Mouse (Mus musculus) forebrain, embryonic 13.5 days (tissue): ENCODE measurements around the gene Ncoa5. TPM values are rescaled to one million over a fixed set of nuclear protein-coding genes. Genes with fewer than 3 reads are reported as not detected.
A peak's percentile ranks its signal among the peaks of the same experiment; 100 is the strongest.

Experiments used
- ATAC-seq: fragments of 200-750 bp; cut with Nextera tagmentation; 2 replicates; pipeline ENCODE4 v1.8.0; 2017
- H3K27ac ChIP-seq: fragments of 300-500 bp; sonication (generic); 2 replicates; pipeline ENCODE4 v1.5.1; 2015; ENCODE audit warnings: inconsistent platforms, mild to moderate bottlenecking, moderate library complexity
- H3K27me3 ChIP-seq: fragments of 300-500 bp; sonication (generic); 2 replicates; pipeline ENCODE4 v1.6.1; 2015; ENCODE audit warnings: mild to moderate bottlenecking, inconsistent platforms
- H3K36me3 ChIP-seq: fragments of 300-500 bp; sonication (generic); 2 replicates; pipeline ENCODE4 v1.6.1; 2015; ENCODE audit warnings: mild to moderate bottlenecking, inconsistent platforms; ENCODE audit not compliant: poor library complexity, severe bottlenecking
- H3K4me1 ChIP-seq: fragments of 300-500 bp; sonication (generic); 2 replicates; pipeline ENCODE4 v1.6.1; 2015; ENCODE audit warnings: inconsistent platforms
- H3K4me2 ChIP-seq: fragments of 300-500 bp; sonication (generic); 2 replicates; pipeline ENCODE4 v1.6.1; 2015; ENCODE audit warnings: inconsistent platforms, mild to moderate bottlenecking, moderate library complexity
- H3K4me3 ChIP-seq: fragments of 300-500 bp; sonication (generic); 2 replicates; pipeline ENCODE4 v1.5.1; 2015; ENCODE audit warnings: mild to moderate bottlenecking, inconsistent platforms
- H3K9ac ChIP-seq: fragments of 300-500 bp; sonication (generic); 2 replicates; pipeline ENCODE4 v1.6.1; 2015; ENCODE audit warnings: mild to moderate bottlenecking, inconsistent platforms
- H3K9me3 ChIP-seq: fragments of 300-500 bp; sonication (generic); replicated peaks from 2 replicates; pipeline ENCODE4 v1.6.1; 2016; ENCODE audit warnings: inconsistent platforms
- WGBS: fragments of 180-500 bp; shearing (Covaris S2); methylation state at CpG from one replicate; pipeline ENCODE4 v1.1.7; 2015; 5-methylcytosine and 5-hydroxymethylcytosine counted together
- polyA plus RNA-seq: library from polyadenylated mRNA; unstranded; fragments of >200 nt; fragmentation: Nextera tagmentation; extraction: Ambion mirVana; gene quantifications from 2 replicates; pipeline ENCODE4 v1.2.1, GENCODE M21; 2015

Ncoa5 gene
- polyA plus RNA-seq, 1 experiment from 2014 or later, result 131 TPM

DNA sequence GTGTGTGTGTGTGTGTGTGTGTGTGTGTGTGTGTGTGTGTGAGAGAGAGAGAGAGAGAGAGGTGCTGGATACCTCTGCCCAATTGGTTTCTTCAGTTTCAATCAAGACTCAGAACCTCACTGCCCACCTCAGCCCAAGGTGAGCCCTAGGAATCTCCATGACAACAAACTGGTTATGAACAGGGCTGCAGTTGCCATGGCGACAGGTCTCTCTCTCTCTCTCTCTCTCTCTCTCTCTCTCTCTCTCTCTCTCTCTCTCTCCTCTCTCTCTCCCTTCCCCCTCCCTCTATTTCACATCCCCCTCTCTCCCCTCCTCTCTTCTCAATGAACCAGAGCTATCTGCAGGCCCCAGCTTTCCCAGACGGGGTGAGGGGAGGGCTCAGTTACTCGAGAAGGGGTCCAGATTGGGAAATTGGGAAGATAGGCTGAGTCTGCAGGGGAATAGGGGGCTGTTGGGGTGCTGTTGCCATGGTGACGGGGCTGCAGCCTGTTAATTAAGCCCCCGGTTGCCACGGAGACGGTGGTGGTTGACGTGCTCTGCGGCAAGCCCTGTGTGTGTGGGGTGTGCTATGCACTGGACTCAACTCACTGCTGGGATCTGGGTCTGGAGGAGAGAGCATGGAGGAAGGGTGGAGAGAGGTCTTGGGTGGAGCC, 70.3 kb downstream of the Ncoa5 start:
- Histone ChIP-seq H3K27ac (peak overlapping the region; percentile 73), H3K36me3 (no peaks in the 10 kb centered on the region), H3K4me2 (peak overlapping the region; percentile 40), H3K9me3 (no peaks in the 10 kb centered on the region), H3K9ac (no peak overlapping the region), H3K4me1 (peaks cover 63% of the 10 kb centered on the region), H3K27me3 (peaks cover 39% of the 10 kb centered on the region), H3K4me3 (no peak overlapping the region)
- peak; percentile 65 for ATAC-seq
- 19% methylated on average over 9 of the region's 9 CpGs for WGBS

DNA sequence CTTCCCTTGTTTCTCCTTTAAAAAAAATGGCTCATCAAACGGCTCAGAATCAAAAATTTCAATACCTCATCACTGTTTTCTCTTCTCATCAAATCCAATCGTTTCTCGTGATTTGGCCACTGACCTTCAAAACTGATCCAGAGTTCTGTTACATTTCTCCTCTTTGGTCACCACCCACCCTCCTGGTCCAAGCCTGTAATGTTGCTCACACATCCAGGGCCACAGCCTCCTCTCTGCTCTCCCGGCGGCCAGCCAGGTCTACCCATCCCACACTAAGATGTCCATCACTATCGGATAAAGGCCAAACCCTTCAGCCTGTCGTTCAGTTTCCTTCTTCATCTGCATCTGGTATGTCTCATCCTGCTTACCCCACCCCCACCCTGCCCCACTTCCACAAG, 72.5 kb downstream of the Ncoa5 start:
- Histone ChIP-seq H3K4me2 (no peak overlapping the region), H3K9ac (no peak overlapping the region), H3K4me1 (peaks cover 41% of the 10 kb centered on the region), H3K36me3 (no peaks in the 10 kb centered on the region), H3K9me3 (no peaks in the 10 kb centered on the region), H3K27ac (no peak overlapping the region), H3K27me3 (peaks cover 17% of the 10 kb centered on the region), H3K4me3 (0 out of 2 replicates have a peak overlapping the region, but pooled peaks have one; percentile 53)
- WGBS, result 55% methylated on average over 7 of the region's 7 CpGs
- no peak for ATAC-seq

DNA sequence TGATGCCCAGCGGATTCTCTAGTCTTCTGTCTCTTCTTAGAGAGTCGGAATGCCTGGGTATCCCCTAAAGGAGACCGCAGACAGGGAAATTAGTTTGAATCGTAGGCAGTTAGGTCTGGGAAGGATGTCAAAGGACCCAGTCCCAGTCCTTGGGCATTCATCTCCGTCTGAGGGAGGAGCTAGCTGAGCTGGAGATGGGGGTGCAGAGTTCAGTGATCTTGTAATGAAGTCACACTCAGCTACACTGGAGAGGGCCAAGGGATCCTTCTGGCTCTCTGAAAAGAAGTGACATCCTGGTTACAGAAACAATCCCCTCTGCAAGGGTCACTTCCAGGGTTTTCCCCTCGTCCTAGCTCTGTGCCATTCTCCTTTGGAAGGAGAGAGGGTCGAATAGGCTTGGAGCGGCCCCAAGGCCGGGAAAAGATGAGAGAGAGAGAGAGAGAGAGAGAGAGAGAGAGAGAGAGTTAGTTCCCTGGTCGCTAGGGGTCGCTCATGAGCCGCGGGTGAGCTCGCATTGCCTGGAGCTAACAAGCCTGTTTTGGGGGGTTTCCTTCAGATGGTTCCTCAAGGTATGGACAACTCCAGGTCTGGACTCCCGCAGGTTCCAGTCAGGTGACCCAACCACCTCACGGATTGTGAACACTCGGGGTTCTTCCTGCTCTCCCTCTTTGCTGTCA, 73.0 kb downstream of the Ncoa5 start:
- no peak overlapping the region for H3K27ac ChIP-seq
- H3K27me3 ChIP-seq, result peaks cover 12% of the 10 kb centered on the region
- H3K4me1 ChIP-seq, result peaks cover 38% of the 10 kb centered on the region
- no peaks in the 10 kb centered on the region for H3K36me3 ChIP-seq
- no peaks in the 10 kb centered on the region for H3K9me3 ChIP-seq
- peak overlapping the region; percentile 64; the same call in 1 of the 2 replicates for H3K9ac ChIP-seq
- ATAC-seq, result no peak
- 11% methylated on average over 17 of the region's 17 CpGs for WGBS
- H3K4me2 ChIP-seq, result peak overlapping the region; percentile 61
- peak overlapping the region; percentile 53 for H3K4me3 ChIP-seq

DNA sequence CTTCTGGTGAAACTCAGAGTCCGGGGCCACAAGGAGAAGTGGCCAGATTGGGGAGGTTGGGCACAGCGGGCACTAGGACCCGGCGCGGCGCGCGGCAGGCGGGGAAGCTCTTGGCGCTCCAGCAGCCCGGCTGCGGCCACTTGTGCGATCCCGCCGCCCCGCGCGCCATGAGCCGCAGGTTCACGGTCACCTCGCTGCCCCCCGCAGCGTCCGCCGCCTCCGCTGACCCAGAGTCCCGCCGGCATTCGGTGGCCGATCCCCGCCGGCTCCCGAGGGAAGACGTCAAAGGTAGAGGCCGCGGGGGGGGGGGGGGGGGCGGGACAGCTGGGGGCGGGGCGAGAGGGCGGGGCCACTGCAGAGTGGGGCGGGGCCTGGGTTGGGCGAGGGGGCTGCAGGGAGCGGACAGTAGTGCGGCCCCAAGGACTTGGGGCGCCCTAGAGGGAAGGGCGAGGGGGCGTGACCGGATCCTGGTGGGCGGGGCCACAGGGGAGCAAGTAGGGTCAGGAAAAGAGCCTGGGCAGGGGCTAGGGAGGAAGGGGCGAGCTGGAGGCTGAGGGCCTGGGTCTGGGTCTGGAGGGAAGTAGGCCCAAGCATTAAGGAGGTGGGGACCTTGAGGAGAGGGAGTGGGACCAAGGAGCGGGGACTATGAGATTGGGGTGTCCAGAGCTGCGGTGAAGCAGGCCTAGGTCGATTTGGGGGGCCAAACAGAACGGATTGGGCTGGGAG, 73.8 kb downstream of the Ncoa5 start, which contains the start of gene Slc12a5:
Gene Slc12a5 (plus strand): TSS at position 87 of the 726 bp plus-strand sequence.
- H3K9me3 ChIP-seq, result no peaks in the 10 kb centered on the region
- peak within 1 kb of the TSS; percentile 64 for H3K9ac ChIP-seq
- no peak within 1 kb of the TSS for H3K27ac ChIP-seq
- H3K27me3 ChIP-seq, result peaks cover 9% of the 10 kb centered on the region; the same call in 1 of the 2 replicates
- H3K36me3 ChIP-seq, result no peaks in the 10 kb centered on the region
- H3K4me2 ChIP-seq, result peak within 1 kb of the TSS; percentile 61
- peak within 1 kb of the TSS; percentile 53 for H3K4me3 ChIP-seq
- peaks cover 38% of the 10 kb centered on the region for H3K4me1 ChIP-seq
- peak; percentile 61 for ATAC-seq
- under 1% methylated on average over 30 of the region's 54 CpGs for whole genome bisulfite sequencing

DNA sequence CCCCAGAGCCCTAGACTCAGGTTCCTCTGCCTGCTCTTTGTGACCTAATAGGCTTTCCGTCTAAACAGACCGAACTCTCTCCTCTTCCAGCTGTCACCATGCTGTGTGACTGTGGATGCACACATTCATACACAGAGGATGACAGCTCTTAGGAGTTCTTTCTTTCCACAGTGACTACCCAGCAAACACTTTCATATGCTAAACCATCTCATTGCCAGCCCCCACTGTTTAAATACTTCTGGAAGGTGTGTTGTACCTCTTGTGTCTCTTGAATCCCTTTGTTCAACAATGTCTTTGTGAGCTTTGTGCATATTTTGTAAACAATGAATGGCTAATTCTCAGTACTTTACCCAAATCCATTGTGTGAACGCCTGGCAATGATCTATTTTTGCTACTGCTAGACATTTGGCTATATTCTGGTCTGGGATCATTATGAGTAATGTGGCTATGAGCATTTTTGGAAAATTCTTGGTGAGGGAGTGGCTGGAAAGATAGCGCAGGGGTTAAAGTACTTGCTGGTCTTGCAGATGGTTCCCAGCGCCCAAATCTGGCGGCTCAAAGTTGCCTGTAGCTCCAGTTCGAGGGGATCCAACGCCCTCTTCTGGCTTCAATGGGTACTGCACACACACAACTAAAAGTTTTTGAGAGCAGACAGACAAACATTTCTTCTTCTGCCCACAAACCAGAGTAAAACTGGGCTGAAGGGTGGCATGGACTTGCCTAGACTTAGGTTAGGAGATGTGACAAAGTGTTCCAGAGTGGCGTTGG, 76.9 kb downstream of the Ncoa5 start:
- peaks cover 17% of the 10 kb centered on the region; the same call in 1 of the 2 replicates for H3K4me1 ChIP-seq

DNA sequence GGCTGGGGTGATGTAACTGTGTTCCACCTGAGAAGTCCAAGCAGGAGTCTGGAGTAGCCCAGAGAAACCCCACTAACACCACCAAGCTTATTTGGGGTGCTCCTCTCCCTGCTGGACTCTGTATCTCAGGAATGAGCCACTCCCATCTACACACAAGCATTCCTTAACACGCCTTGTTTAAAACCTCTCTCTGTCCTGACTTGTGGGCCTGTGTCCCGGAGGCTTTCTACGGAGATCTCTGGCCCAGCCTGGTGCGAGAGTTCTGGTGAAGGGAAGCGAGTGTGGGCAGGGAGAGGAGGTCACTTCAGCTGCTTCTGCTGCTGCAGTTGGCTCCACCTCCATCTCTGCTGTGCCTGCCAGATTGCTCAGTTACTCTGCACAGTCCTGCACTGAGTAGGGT, 78.5 kb downstream of the Ncoa5 start:
- Histone ChIP-seq H3K4me3 (no peak overlapping the region), H3K27ac (no peak overlapping the region), H3K36me3 (no peaks in the 10 kb centered on the region), H3K4me2 (no peak overlapping the region), H3K27me3 (peaks cover 43% of the 10 kb centered on the region), H3K9ac (no peak overlapping the region), H3K4me1 (peaks cover 12% of the 10 kb centered on the region; the same call in 1 of the 2 replicates), H3K9me3 (no peaks in the 10 kb centered on the region; the same call in 1 of the 2 replicates)
- WGBS, result 79% methylated on average over 5 of the region's 5 CpGs
- ATAC-seq, result no peak

More for the DNA sequence above, 76.9 kb downstream of the Ncoa5 start:
- Histone ChIP-seq H3K36me3 (no peaks in the 10 kb centered on the region), H3K27ac (no peak overlapping the region), H3K4me2 (no peak overlapping the region), H3K4me3 (no peak overlapping the region), H3K9me3 (no peaks in the 10 kb centered on the region), H3K27me3 (peaks cover 28% of the 10 kb centered on the region), H3K9ac (no peak overlapping the region)
- no peak for ATAC-seq
- WGBS, result 65% methylated on average over 9 of the region's 9 CpGs

DNA sequence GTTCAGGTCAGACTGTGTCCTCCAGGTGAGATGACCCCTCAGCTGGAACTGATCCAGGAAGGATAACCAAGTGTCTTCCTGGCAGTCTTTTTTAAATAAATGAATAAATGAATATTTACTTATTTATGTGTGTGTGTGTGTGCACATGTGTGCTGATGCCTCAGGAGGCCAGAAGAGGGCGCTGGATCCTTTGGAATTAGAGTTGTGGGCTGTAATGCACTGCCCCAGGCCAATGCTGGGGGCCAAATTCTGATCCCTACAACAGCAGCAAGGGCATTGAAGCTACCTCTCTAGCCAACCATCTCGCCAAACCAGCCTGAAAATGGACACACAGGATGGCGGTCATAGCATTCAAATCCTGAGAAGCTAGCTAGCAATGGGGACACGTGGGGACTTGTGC, 78.9 kb downstream of the Ncoa5 start:
- ATAC-seq, result no peak
- Histone ChIP-seq H3K4me3 (no peak overlapping the region), H3K36me3 (no peaks in the 10 kb centered on the region), H3K27ac (no peak overlapping the region), H3K4me1 (peaks cover 9% of the 10 kb centered on the region; the same call in 1 of the 2 replicates), H3K4me2 (no peak overlapping the region), H3K9ac (no peak overlapping the region), H3K9me3 (no peaks in the 10 kb centered on the region; the same call in 1 of the 2 replicates), H3K27me3 (peaks cover 48% of the 10 kb centered on the region)
- WGBS, result 72% methylated on average over 4 of the region's 4 CpGs

DNA sequence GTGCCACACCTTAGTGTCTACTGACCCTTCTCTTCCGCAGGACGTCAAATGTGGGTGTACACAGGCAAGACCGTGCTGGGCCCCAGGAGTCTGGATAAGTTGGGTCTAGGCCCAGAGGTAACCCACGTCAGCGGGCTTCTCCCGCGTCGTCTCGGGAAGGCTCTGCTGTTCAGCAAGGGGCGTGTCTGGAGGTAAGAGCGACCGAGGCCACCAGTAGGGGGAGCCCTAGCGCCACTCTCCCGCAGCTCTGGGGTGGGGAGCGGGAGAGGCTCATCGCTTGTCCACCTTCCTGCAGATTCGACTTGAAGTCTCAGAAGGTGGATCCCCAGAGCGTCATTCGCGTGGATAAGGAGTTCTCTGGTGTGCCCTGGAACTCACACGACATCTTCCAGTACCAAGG, 81.4 kb downstream of the Ncoa5 start:
- ATAC-seq, result peak; percentile 84
- 1% methylated on average over 21 of the region's 21 CpGs for WGBS
- H3K4me2 ChIP-seq, result peak overlapping the region; percentile 11

DNA sequence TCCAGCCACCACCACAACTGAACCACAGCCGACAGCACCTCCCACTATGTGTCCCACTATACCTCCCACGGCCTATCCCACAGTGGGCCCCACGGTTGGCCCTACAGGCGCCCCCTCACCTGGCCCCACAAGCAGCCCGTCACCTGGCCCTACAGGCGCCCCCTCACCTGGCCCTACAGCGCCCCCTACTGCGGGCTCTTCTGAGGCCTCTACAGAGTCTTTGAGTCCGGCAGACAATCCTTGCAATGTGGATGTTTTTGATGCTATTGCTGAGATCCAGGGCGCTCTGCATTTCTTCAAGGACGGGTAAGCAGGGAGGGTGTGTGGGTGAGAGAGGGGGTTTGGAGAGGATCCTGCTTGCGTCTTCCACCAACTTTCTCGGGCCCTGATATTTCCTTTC, 82.2 kb downstream of the Ncoa5 start:
- Histone ChIP-seq H3K27me3 (peaks cover 80% of the 10 kb centered on the region), H3K4me1 (peaks cover 13% of the 10 kb centered on the region), H3K36me3 (no peaks in the 10 kb centered on the region), H3K27ac (no peak overlapping the region), H3K4me3 (no peak overlapping the region), H3K4me2 (no peak overlapping the region), H3K9ac (no peak overlapping the region), H3K9me3 (no peaks in the 10 kb centered on the region; the same call in 1 of the 2 replicates)
- 41% methylated on average over 13 of the region's 13 CpGs for WGBS
- no peak for ATAC-seq

More for the DNA sequence above, 81.4 kb downstream of the Ncoa5 start:
- H3K27ac ChIP-seq, result no peak overlapping the region
- H3K9ac ChIP-seq, result no peak overlapping the region
- peaks cover 11% of the 10 kb centered on the region for H3K4me1 ChIP-seq
- H3K36me3 ChIP-seq, result no peaks in the 10 kb centered on the region
- peaks cover 73% of the 10 kb centered on the region for H3K27me3 ChIP-seq
- H3K9me3 ChIP-seq, result no peaks in the 10 kb centered on the region; the same call in 1 of the 2 replicates
- H3K4me3 ChIP-seq, result peak overlapping the region; percentile 10; the same call in 1 of the 2 replicates

DNA sequence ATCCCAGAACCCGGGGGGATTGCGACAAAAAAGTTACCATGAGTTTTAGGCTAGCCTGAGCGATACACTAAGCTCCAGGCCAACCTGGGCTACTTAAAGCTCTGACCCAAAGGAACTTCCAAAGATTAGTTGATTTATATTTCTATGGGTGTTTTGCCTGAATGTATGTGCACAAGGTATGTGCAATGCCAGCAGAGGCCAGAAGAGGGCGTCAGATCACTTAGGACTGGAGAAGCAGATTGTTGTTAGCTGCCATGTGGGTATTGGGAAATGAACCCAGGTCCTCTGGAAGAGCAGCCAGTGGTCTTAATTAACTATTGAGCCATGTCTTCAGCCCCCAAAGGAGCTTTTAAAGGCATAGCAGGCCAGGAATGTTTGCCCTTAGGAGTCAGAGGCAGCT, 82.9 kb downstream of the Ncoa5 start:
- ATAC-seq, result no peak
- Histone ChIP-seq H3K36me3 (no peaks in the 10 kb centered on the region), H3K9ac (no peak overlapping the region), H3K27ac (no peak overlapping the region), H3K4me2 (no peak overlapping the region), H3K4me3 (no peak overlapping the region), H3K9me3 (no peaks in the 10 kb centered on the region; the same call in 1 of the 2 replicates), H3K27me3 (peaks cover 87% of the 10 kb centered on the region), H3K4me1 (peaks cover 13% of the 10 kb centered on the region)
- WGBS, result 82% methylated on average over 4 of the region's 4 CpGs

DNA sequence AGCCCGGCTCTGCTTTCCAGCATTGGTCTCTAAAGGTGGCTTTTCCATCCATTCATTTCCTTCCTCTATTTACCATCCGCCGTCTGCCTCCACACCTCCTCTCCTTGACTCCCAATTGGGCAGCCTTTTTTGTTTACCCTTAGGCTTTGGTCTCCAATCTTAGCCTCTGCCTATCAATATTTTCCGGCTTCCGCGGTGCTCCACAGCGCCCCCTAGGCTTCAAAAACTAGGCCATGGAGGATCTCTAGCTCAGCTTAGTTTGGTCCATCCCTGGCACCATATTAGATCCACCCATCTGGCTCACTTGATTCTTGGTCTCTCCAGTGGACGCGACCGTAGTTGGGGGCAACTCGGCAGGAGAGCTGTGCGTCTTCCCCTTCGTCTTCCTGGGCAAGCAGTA, 84.2 kb downstream of the Ncoa5 start:
- Histone ChIP-seq H3K4me3 (no peak overlapping the region), H3K9me3 (no peaks in the 10 kb centered on the region; the same call in 1 of the 2 replicates), H3K4me1 (peaks cover 13% of the 10 kb centered on the region), H3K4me2 (no peak overlapping the region), H3K9ac (no peak overlapping the region), H3K27me3 (peaks cover 89% of the 10 kb centered on the region), H3K27ac (no peak overlapping the region), H3K36me3 (no peaks in the 10 kb centered on the region)
- ATAC-seq, result no peak
- 28% methylated on average over 13 of the region's 13 CpGs for WGBS
